Mouse (Mus musculus) neural tube, embryonic 14.5 days (tissue): ENCODE measurements at regions not wholly inside any gene's neighbourhood (a gene's known extent, or its start where the extent isn't known, plus 50 kb on each side); places are given as distances from the start of the nearest gene placed in this dataset.

Experiments used
- ATAC-seq: fragments of 200-750 bp; cut with Nextera tagmentation; 2 replicates; pipeline ENCODE4 v1.8.0; 2017; ENCODE audit warnings: low read depth, mild to moderate bottlenecking, moderate TSS enrichment, moderate library complexity
- H3K27ac ChIP-seq: fragments of 300-500 bp; sonication (generic); 2 replicates; pipeline ENCODE4 v1.5.1; 2014; ENCODE audit warnings: low read depth, mild to moderate bottlenecking, control low read depth, low read length, moderate library complexity, mixed read lengths
- H3K27me3 ChIP-seq: fragments of 300-500 bp; sonication (generic); 2 replicates; pipeline ENCODE4 v1.6.1; 2014; ENCODE audit warnings: low read length; ENCODE audit not compliant: control insufficient read depth, insufficient read depth
- H3K36me3 ChIP-seq: fragments of 300-500 bp; sonication (generic); 2 replicates; pipeline ENCODE4 v1.6.1; 2014; ENCODE audit warnings: low read length, mixed read lengths; ENCODE audit not compliant: control insufficient read depth, insufficient read depth
- H3K4me1 ChIP-seq: fragments of 300-500 bp; sonication (generic); 2 replicates; pipeline ENCODE4 v1.6.1; 2014; ENCODE audit warnings: low read length; ENCODE audit not compliant: control insufficient read depth, insufficient read depth
- H3K4me2 ChIP-seq: fragments of 300-500 bp; sonication (generic); 2 replicates; pipeline ENCODE4 v1.6.1; 2014; ENCODE audit warnings: mild to moderate bottlenecking, low read depth, low read length, control low read depth
- H3K4me3 ChIP-seq: fragments of 300-500 bp; sonication (generic); 2 replicates; pipeline ENCODE4 v1.5.1; 2014; ENCODE audit warnings: low read depth, low read length, control low read depth, mixed read lengths
- H3K9ac ChIP-seq: fragments of 300-500 bp; sonication (generic); replicated peaks from 2 replicates; pipeline ENCODE4 v1.6.1; 2014; ENCODE audit warnings: low read depth, mild to moderate bottlenecking, control low read depth, low read length, mixed read lengths
- H3K9me3 ChIP-seq: fragments of 300-500 bp; sonication (generic); 2 replicates; pipeline ENCODE4 v1.6.1; 2016; ENCODE audit warnings: low read length; ENCODE audit not compliant: control insufficient read depth
- WGBS: fragments of 180-500 bp; shearing (Covaris S2); extraction: QIAGEN DNeasy Blood & Tissue Kit; methylation state at CpG from one replicate; pipeline ENCODE4 v1.1.7; 2014; 5-methylcytosine and 5-hydroxymethylcytosine counted together

GRCm38 (mm10) chr17:50375465-50375864, 82.0 kb upstream of the Dazl start:
- H3K4me1 ChIP-seq, result no peaks in the 10 kb centered on the region
- no peak overlapping the region for H3K27ac ChIP-seq
- H3K9me3 ChIP-seq, result no peaks in the 10 kb centered on the region
- H3K4me2 ChIP-seq, result no peak overlapping the region
- no peaks in the 10 kb centered on the region for H3K36me3 ChIP-seq
- no peak overlapping the region for H3K9ac ChIP-seq
- WGBS, result 83% methylated on average over 3 of the region's 3 CpGs
- no peak for ATAC-seq
- no peaks in the 10 kb centered on the region for H3K27me3 ChIP-seq
- H3K4me3 ChIP-seq, result no peak overlapping the region

- H3K4me1 ChIP-seq, result no peaks in the 10 kb centered on the region
- H3K27me3 ChIP-seq, result no peaks in the 10 kb centered on the region
- H3K27ac ChIP-seq, result no peak overlapping the region
- 95% methylated on average over 8 of the region's 8 CpGs for WGBS
- H3K9ac ChIP-seq, result no peak overlapping the region
- H3K9me3 ChIP-seq, result no peaks in the 10 kb centered on the region
- no peak for ATAC-seq
- no peak overlapping the region for H3K4me3 ChIP-seq
- H3K4me2 ChIP-seq, result no peak overlapping the region
- H3K36me3 ChIP-seq, result no peaks in the 10 kb centered on the region
These were observed 83.3 kb upstream of the Dazl start for GRCm38 (mm10) chr17:50376708-50377107.

- Histone ChIP-seq H3K27me3 (no peaks in the 10 kb centered on the region), H3K36me3 (no peaks in the 10 kb centered on the region), H3K4me2 (no peak overlapping the region), H3K9me3 (no peaks in the 10 kb centered on the region), H3K4me1 (no peaks in the 10 kb centered on the region), H3K27ac (no peak overlapping the region), H3K9ac (no peak overlapping the region), H3K4me3 (no peak overlapping the region)
- WGBS, result 92% methylated on average over 3 of the region's 3 CpGs
- no peak for ATAC-seq
These were observed 84.8 kb upstream of the Dazl start for GRCm38 (mm10) chr17:50378141-50378727.

- H3K4me2 ChIP-seq, result no peak overlapping the region
- H3K4me3 ChIP-seq, result no peak overlapping the region
- no peaks in the 10 kb centered on the region for H3K4me1 ChIP-seq
- 85% methylated on average over 12 of the region's 12 CpGs for WGBS
- ATAC-seq, result no peak
- no peaks in the 10 kb centered on the region for H3K27me3 ChIP-seq
- H3K9me3 ChIP-seq, result no peaks in the 10 kb centered on the region
- H3K27ac ChIP-seq, result no peak overlapping the region
- H3K36me3 ChIP-seq, result no peaks in the 10 kb centered on the region
- no peak overlapping the region for H3K9ac ChIP-seq
These were observed 95.6 kb upstream of the Dazl start for GRCm38 (mm10) chr17:50388715-50389710.

GRCm38 (mm10) chr17:50390151-50390550, 96.7 kb upstream of the Dazl start:
- H3K4me2 ChIP-seq, result no peak overlapping the region
- no peak for ATAC-seq
- H3K36me3 ChIP-seq, result no peaks in the 10 kb centered on the region
- H3K9ac ChIP-seq, result no peak overlapping the region
- H3K27me3 ChIP-seq, result no peaks in the 10 kb centered on the region
- no peaks in the 10 kb centered on the region for H3K9me3 ChIP-seq
- WGBS, result 97% methylated on average over 1 of the region's 1 CpGs
- no peak overlapping the region for H3K27ac ChIP-seq
- H3K4me1 ChIP-seq, result no peaks in the 10 kb centered on the region
- no peak overlapping the region for H3K4me3 ChIP-seq

GRCm38 (mm10) chr17:50391207-50391606, 97.8 kb upstream of the Dazl start:
- ATAC-seq, result no peak
- no peak overlapping the region for H3K4me3 ChIP-seq
- WGBS, result 91% methylated on average over 4 of the region's 4 CpGs

GRCm38 (mm10) chr17:50391996-50392395, 98.6 kb upstream of the Dazl start:
- Histone ChIP-seq H3K9ac (no peak overlapping the region), H3K4me1 (no peaks in the 10 kb centered on the region), H3K27me3 (no peaks in the 10 kb centered on the region), H3K4me3 (no peak overlapping the region), H3K4me2 (no peak overlapping the region), H3K9me3 (no peaks in the 10 kb centered on the region), H3K36me3 (no peaks in the 10 kb centered on the region), H3K27ac (no peak overlapping the region)
- ATAC-seq, result no peak
- 91% methylated on average over 11 of the region's 11 CpGs for WGBS

More at GRCm38 (mm10) chr17:50391207-50391606, 97.8 kb upstream of the Dazl start:
- Histone ChIP-seq H3K4me1 (no peaks in the 10 kb centered on the region), H3K4me2 (no peak overlapping the region), H3K36me3 (no peaks in the 10 kb centered on the region), H3K27me3 (no peaks in the 10 kb centered on the region), H3K9me3 (no peaks in the 10 kb centered on the region), H3K9ac (no peak overlapping the region), H3K27ac (no peak overlapping the region)

- no peaks in the 10 kb centered on the region for H3K4me1 ChIP-seq
- H3K27me3 ChIP-seq, result no peaks in the 10 kb centered on the region
- H3K36me3 ChIP-seq, result no peaks in the 10 kb centered on the region
- WGBS, result 93% methylated on average over 6 of the region's 6 CpGs
- no peak overlapping the region for H3K9ac ChIP-seq
- H3K4me3 ChIP-seq, result no peak overlapping the region
- H3K9me3 ChIP-seq, result no peaks in the 10 kb centered on the region
- H3K4me2 ChIP-seq, result no peak overlapping the region
- ATAC-seq, result no peak
- no peak overlapping the region for H3K27ac ChIP-seq
These were observed 99.0 kb upstream of the Dazl start for GRCm38 (mm10) chr17:50392428-50392827.

- WGBS, result 86% methylated on average over 2 of the region's 2 CpGs
- ATAC-seq, result no peak
- Histone ChIP-seq H3K4me3 (no peak overlapping the region), H3K36me3 (no peaks in the 10 kb centered on the region), H3K9ac (no peak overlapping the region), H3K27ac (no peak overlapping the region), H3K4me2 (no peak overlapping the region), H3K27me3 (no peaks in the 10 kb centered on the region), H3K4me1 (no peaks in the 10 kb centered on the region), H3K9me3 (no peaks in the 10 kb centered on the region)
These were observed 99.5 kb upstream of the Dazl start for GRCm38 (mm10) chr17:50392966-50393365.
